Mouse (Mus musculus) cerebellum, postnatal 4 days (tissue): Measurements from ENCODE around the gene Spin1.

Experiments
- DNase-seq, 2 experiments: peaks; one replicate each; pipeline ENCODE4 v3.0.0; 2022; ENCODE audit warnings: low spot score in 2 of 2, mixed read lengths in 1 of 2

The Spin1 gene

DNA sequence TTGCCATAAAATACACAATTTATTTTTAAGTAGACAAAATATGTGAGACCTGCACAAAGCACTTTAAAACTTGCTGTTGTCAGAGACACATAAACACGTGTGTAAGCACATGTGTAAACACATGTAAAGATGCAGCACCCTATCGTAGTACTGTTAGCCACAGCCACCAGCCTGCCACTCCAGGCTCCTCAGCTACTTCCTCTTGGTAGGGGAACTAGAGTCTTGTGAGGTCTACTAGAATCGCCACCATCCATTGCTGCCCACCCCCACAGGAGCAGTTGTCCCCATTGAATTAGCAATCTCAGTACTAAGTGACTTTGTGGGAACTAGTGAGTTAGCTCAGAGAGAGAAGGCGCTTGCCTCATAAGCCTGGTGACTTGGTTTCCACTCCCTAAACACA is 35.6 kb downstream of the Spin1 start:
- DNase-seq = no peak

DNA sequence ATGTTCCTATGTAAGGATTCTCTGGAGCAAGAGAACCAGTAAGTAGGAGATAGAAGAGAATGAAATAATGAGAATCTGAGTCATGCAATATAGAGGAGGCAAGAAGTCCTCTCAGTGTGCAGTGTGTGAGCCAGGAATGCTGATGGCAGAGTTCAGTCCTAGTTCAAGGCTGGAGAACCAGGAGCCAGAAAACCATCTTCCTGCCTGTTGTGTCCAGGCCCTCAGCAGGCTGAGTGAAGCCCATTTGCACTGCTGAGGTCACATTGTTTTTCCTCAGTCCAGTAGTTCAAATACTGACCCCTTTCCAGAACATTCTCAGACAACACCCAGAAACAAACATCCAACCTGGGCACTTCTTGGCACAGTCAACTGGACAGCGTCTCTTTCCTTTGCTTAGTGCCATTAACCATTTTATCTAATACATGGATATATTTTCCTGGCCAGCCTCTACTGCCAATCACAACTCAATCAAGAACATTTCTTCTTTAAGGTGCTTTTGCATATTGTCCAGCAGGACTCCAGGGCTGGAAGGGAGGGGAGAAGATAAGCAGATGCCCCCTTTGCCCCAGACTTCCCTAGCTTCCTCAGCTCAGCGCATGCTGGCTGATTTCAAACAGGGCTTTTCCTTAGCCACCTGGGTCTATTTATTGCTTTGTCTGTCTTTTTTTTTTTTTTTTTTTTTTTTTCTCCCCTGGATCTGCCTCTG is 36.5 kb downstream of the Spin1 start:
- no peak for DNase-seq

DNA sequence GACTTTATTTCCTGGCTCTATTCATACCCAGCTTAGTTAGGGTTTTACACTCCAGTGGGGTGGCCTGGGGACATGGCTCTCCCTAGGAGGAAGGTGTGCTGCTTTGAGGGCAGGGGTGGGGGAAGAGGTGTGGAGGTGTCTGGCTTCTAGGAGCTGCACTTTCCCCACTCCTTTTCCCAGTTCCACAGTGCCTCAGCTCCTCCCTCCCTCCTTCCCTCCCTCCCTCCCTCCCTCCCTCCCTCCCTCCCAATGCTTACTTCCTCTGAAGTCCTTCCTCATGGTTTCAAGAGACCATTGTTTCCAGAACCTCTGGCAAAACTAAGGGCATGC is 37.0 kb downstream of the Spin1 start:
- no peak for DNase-seq

DNA sequence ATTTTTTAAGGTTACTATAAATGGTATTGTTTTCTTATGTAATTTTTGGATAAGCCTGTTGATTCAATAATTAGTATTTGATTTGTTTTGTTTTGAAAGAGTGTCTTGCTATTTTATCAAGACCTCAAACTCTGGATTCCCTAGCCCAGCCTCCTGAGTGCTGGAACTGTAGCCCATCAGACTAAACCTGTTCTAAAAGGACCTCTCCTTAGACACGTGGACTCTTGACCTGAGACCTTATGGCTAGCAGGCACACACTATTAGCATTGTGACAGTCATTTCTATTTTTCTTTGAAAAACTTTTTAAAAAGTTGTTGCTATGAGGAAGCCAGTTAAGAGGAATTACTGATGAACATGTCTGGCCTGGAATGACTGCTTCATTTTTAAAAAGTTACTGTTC is 46.4 kb downstream of the Spin1 start:
- DNase-seq = no peak

DNA sequence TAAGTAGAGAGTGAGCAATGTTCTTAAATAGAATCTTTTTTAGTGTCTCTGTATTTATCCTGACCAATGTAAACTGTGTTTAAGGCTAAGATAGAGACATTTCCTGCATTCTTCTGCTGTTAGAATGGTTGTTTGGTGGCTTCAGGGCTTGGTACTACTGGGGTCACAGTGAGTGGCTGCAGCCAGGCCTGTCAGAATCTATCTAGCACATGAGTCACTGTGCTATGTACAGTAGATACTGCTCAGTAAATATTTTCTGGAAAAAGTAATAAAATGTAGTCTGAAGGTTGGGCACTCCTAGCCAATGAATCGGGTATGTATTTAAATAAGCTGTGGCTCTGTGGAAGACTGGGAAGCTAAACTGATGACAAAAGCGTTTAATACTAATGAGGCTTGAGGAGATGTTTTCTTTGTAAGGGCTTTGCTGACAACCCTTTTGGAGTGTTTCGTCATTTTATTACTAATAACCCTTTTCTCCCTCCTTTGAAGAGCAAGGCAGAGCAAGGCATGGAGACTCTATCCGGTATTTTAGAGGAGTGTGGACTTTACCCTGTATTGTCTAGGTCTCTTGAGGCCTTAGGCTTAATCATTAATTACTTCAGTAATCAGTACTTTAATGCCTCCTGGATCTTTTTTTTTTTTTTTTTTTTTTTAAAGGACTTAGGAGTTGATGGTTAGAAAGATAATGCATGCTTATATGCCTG is 52.4 kb downstream of the Spin1 start:
- DNase-seq = no peak

DNA sequence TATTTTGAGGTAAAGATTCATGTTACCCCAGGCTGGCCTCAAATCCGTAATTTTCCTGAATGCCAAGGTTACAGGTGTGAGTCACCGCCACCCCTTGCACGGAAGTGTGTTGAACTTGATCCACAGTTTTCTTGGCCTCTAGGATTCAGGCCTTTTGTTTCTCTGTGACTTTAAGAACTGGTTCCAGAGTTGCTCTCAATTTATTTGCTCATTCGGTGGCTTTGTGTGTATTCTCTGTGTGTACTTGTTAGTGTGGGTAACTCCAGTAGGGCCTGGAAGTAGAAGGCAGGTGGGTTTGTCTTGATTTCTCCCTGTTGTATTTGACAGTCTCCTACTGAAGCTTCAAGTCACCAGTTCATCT is 53.0 kb downstream of the Spin1 start:
- no peak for DNase-seq

DNA sequence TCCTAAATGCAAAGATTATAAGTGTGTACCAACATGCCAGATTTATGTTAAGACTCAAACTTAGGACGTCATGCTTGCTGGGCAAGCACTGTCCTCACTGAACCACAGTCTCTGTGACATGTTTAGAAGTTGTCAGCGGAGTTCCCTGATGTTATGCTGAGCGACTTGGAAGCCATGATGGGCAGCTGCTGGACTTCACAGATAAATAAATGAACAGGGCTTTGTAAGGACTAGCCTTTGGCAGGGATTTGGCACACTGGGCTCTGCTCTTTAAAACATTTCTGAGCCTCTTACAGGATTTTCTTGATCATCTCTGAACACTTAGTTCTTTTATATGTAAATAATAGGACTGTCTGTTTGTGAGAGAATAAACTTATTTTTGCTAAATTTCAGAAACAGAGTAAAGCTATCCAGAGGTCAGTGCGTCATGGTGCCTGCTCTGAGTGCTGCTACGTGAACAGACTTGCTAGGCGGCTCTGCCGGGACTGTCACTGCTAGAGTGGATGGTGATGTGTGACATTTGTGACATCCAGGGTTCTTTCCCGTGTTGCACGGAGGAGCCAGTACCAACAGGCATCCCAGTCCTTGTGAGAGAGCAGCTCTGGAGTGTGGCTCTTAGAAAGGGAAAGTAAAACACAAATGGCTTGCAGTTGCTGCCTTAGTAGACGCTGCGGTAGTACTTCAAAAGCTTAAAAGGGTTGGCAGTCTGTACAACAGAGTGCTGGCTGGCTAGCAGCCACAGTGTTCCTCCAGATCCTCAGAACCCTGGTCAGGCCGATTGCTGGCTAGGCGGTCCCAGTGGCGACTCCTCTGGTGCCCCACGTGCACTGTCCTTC is 54.7 kb downstream of the Spin1 start:
- no peak for DNase-seq

DNA sequence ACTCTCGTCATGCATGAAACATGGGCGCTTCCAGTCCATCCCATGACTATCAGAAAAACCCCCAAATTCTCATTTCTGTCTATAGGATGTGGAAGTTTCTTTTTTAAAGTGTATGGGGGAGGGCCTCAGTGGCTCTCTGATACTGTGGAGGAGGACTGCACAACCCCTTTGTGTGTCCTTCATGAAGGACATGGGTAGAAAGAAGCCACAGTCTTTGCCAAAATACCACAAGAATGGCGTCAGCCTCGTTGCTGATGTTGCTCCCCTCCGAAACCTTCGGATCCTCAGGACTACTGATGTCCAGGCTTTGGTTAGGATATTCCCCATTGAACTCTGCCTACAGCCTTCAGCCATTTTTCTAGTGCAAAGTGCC is 55.3 kb downstream of the Spin1 start:
- DNase-seq = no peak

DNA sequence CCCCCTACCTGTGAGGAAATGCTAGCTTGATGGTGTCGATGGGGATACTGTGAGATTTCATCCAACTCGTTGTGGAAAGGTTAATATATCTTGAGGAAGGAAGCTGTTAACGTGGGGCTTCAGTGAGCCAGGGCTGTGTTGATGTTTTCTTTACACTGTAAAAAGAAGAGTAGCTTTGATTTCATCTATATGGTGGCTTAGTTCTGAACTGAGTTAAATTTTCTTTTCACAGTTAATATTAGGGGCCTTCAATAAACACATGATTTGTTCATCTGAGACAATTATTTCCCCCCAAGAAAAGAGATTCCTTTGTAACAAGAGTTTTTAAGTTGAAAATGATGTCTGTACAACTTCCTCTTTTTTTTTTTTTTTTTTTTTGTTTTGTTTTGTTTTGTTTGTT is 56.6 kb downstream of the Spin1 start:
- DNase-seq = no peak

DNA sequence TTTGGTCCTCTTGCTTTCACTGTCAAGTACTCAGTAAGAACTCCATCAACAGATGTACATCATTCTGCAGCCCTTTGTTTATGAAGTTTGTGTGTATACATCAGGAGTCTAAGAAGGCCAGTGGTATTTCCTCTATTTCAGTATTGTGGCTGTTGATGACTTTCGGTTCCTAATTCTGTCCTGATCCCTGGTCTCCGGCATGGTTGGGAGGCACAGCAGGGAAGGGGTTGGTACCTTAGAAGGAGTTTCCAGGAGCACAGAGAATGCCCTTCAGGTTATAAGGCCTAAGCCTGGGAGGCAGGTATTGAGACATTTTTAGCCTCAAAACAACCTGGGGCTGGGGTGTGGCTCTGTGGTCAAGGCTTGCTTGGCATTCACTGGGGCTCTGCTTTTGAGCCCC is 61.0 kb downstream of the Spin1 start:
- DNase-seq = no peak

DNA sequence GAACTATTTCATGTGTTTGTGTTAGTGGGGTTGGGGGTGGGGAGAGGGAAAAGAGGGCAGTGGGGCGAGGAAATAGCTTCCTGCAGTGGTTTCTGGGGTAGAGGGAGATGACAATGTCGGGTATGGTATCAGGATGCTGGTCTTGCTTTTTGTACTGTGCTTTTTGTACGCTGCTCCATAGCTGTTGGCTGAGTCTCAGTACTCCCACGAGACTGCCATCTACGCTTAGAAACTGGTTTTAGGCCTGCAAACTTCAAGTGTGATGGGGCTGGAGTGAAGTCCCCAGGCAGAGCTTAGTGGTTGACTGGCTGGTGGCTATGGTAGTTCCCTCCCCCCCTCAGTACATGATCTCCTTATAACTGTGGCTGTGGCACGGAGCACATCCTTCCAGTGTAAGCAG is 61.6 kb downstream of the Spin1 start:
- DNase-seq = no peak

DNA sequence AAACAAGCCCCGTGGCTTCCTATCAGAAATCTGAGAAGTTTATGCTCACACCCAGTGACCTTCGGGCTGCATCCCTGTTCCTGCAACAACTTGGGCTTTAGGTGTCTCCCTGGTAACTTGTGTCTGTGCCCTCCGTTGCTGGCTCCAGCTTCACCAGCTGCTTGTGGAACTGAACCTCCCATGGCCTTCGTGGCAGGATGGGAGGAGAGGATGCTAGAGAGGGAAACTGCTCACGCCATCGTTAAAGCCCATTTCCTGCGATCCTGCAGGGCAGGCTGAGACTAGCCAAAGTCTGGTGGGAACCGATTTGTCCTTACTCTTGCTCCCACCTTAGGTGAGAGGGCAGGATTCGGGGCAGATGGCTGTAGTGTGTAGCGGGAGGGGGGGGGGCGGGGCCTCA is 66.0 kb downstream of the Spin1 start:
- DNase-seq = no peak

DNA sequence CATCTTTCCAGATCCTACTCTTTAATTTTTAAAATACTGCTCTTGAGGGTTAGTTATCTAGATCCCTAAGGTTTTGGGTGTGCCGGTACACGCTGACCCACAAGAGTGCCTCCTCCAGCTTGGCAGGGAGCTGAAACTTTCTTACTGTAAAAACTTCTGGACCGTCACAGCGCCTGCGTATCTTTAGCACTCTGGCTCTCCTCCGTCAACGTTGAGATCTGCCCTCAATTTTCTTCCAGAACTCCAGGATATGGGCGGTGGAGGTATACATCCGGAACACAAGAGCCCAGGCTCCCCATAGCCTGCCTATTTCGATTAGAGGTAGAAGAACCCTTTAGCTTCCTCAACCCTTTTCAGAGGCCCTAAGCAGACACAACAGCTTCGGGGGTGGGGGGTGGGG is 69.5 kb downstream of the Spin1 start:
- DNase-seq = no peak

DNA sequence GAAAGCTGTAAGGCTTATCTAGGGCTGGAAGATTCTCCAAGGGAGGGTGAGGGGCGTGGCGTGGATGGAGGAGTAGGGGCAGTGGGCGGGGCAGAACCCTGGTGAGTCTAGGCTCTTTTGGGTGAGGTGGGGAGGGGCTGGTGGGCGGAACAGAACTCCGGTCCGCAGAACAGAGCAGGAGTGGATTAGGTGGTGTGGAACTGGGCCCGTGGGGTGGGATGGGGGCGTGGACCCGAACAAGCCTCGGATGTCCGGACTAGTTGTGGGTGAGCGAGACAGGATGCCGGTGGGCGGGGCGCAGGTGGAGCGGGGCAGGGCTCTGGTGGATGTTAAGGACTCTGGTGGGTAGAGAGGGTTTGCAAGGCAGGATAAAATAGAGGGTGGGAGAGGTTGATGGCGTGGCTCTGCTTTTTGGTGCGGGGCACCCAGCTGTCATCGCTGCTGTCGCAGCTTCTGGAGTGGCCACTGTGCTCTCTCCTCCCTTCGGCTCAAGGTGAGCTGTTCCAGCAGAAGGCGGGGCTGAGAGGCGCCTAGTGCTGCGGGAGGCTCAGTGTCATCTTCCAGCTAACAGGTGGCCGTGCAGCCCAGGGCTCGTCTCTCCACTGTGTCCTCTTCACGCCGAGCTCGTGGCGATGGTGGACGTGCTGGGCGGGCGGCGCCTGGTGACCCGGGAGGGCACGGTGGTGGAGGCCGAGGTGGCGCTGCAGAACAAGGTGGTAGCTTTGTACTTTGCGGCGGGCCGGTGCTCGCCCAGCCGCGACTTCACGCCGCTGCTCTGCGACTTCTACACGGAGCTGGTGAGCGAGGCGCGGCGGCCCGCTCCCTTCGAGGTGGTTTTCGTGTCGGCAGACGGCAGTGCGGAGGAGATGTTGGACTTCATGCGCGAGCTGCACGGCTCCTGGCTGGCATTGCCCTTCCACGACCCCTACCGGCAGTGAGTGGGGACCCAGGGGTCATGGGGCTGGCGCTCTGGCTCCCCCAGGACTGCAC is 70.3 kb downstream of the Spin1 start, which contains the start of gene Nxnl2:
Gene Nxnl2 (plus strand): TSS at position 332 of the 990 bp plus-strand sequence.
- DNase-seq = peak; percentile 24 to 33

DNA sequence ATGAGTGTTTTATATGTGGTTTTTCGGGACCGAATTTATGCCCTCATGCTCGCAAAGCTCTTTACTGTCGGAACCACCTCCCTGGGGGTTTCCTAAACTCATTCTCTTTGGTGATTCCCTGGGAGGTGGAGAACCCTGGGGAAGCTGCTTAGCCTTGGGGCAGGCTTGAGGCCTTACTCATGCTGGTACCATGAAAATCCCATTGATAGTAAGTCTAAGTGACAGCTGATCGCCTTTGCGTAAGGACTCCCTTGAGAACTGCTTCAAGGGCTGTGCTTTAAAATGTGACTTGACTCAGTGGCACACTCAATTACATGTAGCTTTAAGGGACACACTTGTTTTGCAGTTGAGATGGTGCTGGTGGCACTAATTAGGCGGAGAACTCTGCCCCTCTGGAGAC is 71.9 kb downstream of the Spin1 start:
- DNase-seq = no peak

DNA sequence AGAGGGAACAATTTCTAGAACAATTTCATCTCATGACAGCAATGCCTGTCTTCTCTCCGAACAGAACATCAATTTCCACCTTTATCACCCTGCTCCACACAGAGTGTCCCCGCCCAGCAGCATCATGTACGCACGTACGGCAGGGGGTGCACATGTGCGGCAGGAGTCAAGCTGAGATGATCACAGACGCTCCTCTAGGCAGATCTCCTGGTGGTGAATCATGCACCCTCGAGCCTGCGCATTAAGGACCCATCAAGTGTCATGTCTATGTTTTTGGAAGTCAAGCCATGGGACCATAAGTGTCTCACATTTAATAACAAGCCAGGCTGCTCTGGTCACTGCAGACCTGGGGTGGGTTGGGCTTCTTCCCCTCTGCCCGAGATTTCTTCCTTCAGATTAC is 78.3 kb downstream of the Spin1 start:
- no peak for DNase-seq

DNA sequence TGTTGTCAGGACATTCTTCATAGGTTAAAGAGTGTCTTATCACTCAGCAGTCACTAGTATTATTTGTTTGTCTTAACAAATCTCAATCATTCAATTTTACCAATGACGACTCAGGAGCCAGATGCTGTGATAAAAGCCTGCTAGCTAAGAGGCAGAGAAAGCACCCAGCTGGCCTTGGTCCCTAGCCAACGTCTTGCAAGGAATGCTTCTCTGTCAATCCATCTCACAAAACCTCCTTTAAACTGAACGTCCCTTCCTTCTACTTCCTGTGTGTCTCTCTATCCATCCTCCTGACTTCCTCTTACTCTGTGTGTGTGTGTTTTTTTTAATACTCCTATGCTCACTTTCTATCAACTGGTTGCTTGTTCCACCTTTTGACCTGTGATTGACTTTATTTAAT is 78.7 kb downstream of the Spin1 start:
- no peak for DNase-seq

DNA sequence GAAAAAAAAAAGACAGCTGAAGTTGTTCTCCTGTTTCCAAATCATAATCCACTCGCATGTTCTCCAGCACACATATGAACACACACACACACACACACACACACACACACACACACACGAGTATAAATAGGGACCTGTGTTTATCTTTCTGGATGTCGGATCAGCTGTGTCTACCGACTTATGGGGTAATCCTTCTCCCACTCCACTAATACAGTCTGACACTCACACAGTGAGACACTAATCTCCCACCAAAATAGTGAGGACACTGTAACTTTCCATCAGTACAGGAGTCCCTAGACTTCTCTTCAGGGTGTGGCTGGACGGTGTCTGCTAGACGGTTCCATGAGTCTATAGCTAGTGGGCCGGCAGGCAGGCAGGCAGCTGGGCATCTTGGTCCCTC is 81.6 kb downstream of the Spin1 start:
- DNase-seq = no peak

DNA sequence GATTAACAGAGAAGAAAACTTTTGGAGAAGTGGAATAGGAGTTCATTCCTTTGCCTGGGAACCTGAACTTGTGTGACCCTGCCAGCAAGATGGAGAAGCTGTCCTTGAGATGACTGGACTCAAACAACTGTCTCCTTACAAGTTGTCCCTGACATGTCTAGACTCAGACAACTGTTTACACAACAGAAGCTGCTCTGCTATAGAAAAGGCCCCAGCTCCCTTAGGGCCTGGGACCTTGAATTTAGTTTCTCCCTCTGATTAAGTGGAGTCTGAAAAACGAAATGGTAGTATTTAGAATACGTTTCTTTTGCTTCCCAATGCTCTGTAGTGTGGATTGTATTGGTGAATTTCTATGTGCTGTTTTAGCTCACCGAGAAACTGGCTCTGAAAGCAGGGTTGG is 84.2 kb downstream of the Spin1 start:
- no peak for DNase-seq

DNA sequence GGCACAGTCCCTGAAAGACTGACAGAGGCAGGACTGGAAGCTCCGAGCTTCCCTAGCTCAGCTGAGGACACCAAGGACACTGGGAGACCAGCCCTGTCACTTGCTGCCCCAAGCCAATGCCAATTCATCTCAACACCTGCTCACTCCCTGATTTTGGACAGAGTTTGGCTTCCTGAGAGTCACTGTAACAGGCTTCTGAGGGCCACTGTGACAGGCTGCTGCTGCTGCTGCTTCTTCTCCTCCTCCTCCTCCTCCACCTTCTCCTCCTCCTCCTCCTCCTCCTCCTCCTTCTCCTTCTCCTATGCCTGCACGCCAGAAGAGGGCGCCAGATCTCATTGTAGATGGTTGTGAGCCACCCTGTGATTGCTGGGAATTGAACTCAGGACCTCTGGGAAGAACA is 89.7 kb downstream of the Spin1 start:
- DNase-seq = no peak

DNA sequence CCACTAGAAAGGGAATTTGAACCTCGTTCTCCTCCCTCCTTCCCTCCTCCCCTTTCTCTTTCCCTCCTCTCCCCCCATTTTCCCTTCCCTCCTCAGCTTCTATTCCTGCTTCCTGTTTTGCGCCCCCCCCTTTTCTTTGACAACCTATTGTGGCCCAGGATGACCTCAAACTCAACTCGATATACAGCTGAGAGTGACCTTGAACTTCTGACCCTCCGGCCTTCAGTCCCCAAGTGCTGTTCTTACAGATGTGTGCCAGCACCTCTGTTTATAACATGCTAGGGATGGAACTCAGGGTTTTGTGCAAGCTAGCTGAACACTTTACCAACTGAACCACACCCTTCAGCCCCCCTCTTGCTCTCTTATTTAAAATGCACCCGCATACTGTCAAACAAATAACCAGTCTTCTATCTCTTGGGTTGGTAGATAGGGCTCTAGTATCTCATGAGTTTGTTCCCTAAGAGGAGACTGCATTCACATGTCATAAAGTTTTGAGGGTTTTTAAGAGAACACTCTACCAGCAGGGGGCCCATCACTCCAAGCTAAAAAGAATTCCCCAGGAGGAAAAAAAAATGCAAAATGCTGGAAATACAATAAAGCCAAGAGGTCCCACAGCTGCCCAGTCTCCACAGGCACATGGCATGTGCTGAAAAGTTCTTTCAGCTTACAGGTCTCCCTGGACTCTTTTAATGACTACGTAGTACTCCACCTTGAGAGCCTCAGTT is 90.9 kb downstream of the Spin1 start:
- DNase-seq = no peak
